Mouse (Mus musculus) liver, embryonic 14 days (tissue): ENCODE measurements around the gene Ccdc151. TPM values are rescaled to one million over a fixed set of nuclear protein-coding genes. Genes with fewer than 3 reads are reported as not detected.

Experiments
- polyA plus RNA-seq: library from polyadenylated mRNA; depleted of rRNA; stranded (reverse); fragments of >200 nt; gene quantifications from 2 replicates; pipeline ENCODE4 v1.2.3, GENCODE M21; 2012; rRNA removed

Ccdc151 gene
- polyA plus RNA-seq: 0.05 and 0.06 TPM in 2 replicates

GRCm38 (mm10) chr9:22002194-22003162 is at the start of gene Ccdc151, which contains the start of gene Prkcsh:
TSS of gene Ccdc151 (minus strand) at chr9:22002634.
TSS of gene Prkcsh (plus strand) at chr9:22002806.

DNA sequence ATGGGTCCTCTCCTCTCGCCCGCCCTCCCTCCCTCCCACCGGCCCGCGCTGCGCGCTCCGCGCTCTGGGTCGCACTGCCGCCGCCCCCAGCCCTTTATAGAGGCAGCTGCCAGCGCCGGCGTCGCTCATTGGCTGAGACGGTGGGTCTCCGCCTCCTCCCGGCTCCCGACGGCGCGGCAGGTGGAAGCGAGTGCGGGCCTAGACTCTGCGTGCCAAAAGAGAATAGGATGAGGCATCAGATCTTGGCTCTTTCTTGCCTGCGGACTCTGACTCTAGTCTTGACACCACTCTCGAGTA is 49.5 kb upstream of the Ccdc151 start, which contains the start of gene Elavl3:
TSS of gene Elavl3 (minus strand) at position 66 of the 297 bp plus-strand sequence.

DNA sequence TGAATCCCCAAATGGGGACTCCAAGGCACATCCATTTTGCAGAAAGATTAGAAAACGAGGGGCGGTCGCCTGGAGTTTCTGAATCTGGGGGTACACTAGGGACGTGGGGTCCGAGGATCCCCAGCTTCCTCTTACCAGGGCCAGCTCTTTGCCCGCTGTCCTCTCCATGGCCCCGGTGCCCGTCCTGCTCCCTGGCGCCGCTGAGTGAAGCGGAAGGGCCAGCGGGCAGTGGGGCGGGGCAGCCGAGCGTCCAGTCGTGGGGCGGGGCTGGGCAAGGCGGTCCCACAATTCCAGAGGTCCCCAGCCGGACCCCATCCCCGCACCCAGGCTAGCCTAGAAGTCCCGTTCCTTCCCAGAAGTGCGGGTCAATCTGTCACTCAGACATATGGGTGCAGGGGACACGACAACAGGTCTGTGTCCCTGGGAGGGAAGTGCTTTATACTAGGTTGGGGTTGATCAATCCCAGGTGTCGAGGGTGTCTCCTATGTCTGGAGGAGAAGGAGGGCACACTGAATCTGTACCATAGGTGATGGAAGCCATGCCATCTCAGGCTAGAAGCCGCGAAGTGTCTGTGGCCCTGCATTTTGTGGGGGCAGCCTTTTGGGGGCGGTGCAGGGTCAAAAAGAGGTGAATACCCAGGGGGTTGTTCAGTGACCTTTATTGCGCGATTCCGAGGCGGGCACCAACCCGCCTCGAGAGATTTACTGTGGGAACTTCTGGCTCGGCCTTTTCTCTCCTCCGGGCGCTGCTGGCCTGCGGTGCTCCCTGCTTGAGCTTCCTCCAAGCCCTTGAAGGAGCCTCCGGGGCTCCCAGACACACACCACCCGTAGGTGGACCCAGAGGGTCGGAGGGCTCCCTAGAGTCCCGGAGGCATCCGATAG is 13.0 kb downstream of the Ccdc151 start, which contains the start of gene Rgl3:
TSS of gene Rgl3 (minus strand) at position 217 of the 881 bp plus-strand sequence.

GRCm38 (mm10) chr9:21963417-21963816 is 39.0 kb downstream of the Ccdc151 start, which contains the start of gene Epor:
TSS of gene Epor (minus strand) at chr9:21963506.

GRCm38 (mm10) chr9:21955570-21956281 is 46.7 kb downstream of the Ccdc151 start, which contains the start of gene Swsap1:
TSS of gene Swsap1 (plus strand) at chr9:21955755.

Other genes starting within 250 kb of the Ccdc151 start
- 52.4 and 58.5 TPM in 2 replicates for gene Spc24, start 242.3 kb downstream of the Ccdc151 start, polyA plus RNA-seq
- 3.9 and 4.1 TPM in 2 replicates for gene Kank2, start 203.9 kb downstream of the Ccdc151 start, polyA plus RNA-seq
- 17.9 and 18.5 TPM in 2 replicates for gene Angptl8, start 167.1 kb downstream of the Ccdc151 start, polyA plus RNA-seq
- gene Dock6, start 150.0 kb downstream of the Ccdc151 start, polyA plus RNA-seq: 9.2 and 9.4 TPM in 2 replicates
- 5.2 and 5.5 TPM in 2 replicates for gene Rab3d, start 84.4 kb downstream of the Ccdc151 start, polyA plus RNA-seq
- 1.1 and 1.3 TPM in 2 replicates for gene Ccdc159, start 75.2 kb downstream of the Ccdc151 start, polyA plus RNA-seq
- 31.9 and 38.6 TPM in 2 replicates for gene Tmem205, start 75.1 kb downstream of the Ccdc151 start, polyA plus RNA-seq
- 2.4 and 2.6 TPM in 2 replicates for gene Plppr2, start 65.6 kb downstream of the Ccdc151 start, polyA plus RNA-seq
- gene Swsap1, start 46.9 kb downstream of the Ccdc151 start, polyA plus RNA-seq: 1.2 and 1.4 TPM in 2 replicates
- 117 and 141 TPM in 2 replicates for gene Epor, start 39.1 kb downstream of the Ccdc151 start, polyA plus RNA-seq
- 0.10 TPM in 2 replicates for gene Rgl3, start 13.2 kb downstream of the Ccdc151 start, polyA plus RNA-seq
- 41.7 and 46.6 TPM in 2 replicates for gene Prkcsh, start 172 bp upstream of the Ccdc151 start, polyA plus RNA-seq
- 0.01 and 0.03 TPM in 2 replicates for gene Elavl3, start 49.4 kb upstream of the Ccdc151 start, polyA plus RNA-seq
- not detected in 2 replicates for gene Gm49318, start 68.6 kb upstream of the Ccdc151 start, polyA plus RNA-seq
- gene Zfp653, start 68.7 kb upstream of the Ccdc151 start, polyA plus RNA-seq: 7.3 and 7.9 TPM in 2 replicates
- 13.1 and 15.4 TPM in 2 replicates for gene Ecsit, start 82.8 kb upstream of the Ccdc151 start, polyA plus RNA-seq
- 0.12 and 0.29 TPM in 2 replicates for gene Cnn1, start 96.6 kb upstream of the Ccdc151 start, polyA plus RNA-seq
- gene Elof1, start 114.5 kb upstream of the Ccdc151 start, polyA plus RNA-seq: 52.9 and 66.3 TPM in 2 replicates
- gene Acp5, start 133.1 kb upstream of the Ccdc151 start, polyA plus RNA-seq: 160 and 181 TPM in 2 replicates
- gene Pigyl, start 154.2 kb upstream of the Ccdc151 start, polyA plus RNA-seq: 29.2 and 32.3 TPM in 2 replicates
- 0.02 and 0.05 TPM in 2 replicates for gene Zfp872, start 185.5 kb upstream of the Ccdc151 start, polyA plus RNA-seq
- 5.2 and 5.7 TPM in 2 replicates for gene Zfp809, start 223.1 kb upstream of the Ccdc151 start, polyA plus RNA-seq